Comparison of ENCODE assay signal across 10 mouse cellular contexts in genomic region chr11:117093900-117094552, GRCm38 (mm10). TPM values are rescaled to one million over a fixed set of nuclear protein-coding genes. Genes with fewer than 3 reads are reported as not detected.
DNase-seq lines count a peak whose midpoint lies in the region; ATAC-seq and TF ChIP-seq lines count a peak whose summit lies in the region.
"Had no signal": no experiment of that assay in that cellular context is flagged by ENCODE, and none has a peak within 500 bp of the region (broad histone marks: within the 10 kb centered on the region; RNA-seq: fewer than 3 reads in every experiment).

No protein-coding gene starts in this region.

- no peak for ATAC-seq in frontal cortex, adult (ENCODE audit: low TSS enrichment)
- no peak for ATAC-seq in midbrain, postnatal 0 days (ENCODE audit: low FRiP score)
- ATAC-seq: activated CD4-positive, CD25-positive, alpha-beta regulatory T cell, adult 4 months had no signal

- H3K9ac ChIP-seq in midbrain, postnatal 0 days (replicated peaks; ENCODE audit: low read length, poor library complexity, severe bottlenecking) = no peak overlapping the region

- TF ChIP-seq CTCF in midbrain, postnatal 0 days (IDR thresholded peaks at IDR 0.05) = no peak

- H3K4me3 ChIP-seq in midbrain, postnatal 0 days (ENCODE audit: low read depth, low read length) = no peak overlapping the region

- no peak overlapping the region for H3K27ac ChIP-seq in midbrain, postnatal 0 days (ENCODE audit: low read depth, low read length)

- no peaks in the 10 kb centered on the region for H3K27me3 ChIP-seq in midbrain, postnatal 0 days (ENCODE audit: insufficient read depth, low read length)

- whole genome bisulfite sequencing in midbrain, postnatal 0 days = 82% methylated on average over 5 of the region's 5 CpGs

- peak; percentile 64 for DNase-seq in kidney, adult 9 months
- no peak for DNase-seq in kidney, adult 11 months
- DNase-seq in heart, adult 8-10 months (ENCODE audit: low spot score) = peak; percentile 91
- DNase-seq in kidney, postnatal 10 days = peak; percentile 61
- DNase-seq in lung, postnatal 4 days = peak; percentile 65 to 72
- DNase-seq in thymus, postnatal 14 days = no peak
- no peak for DNase-seq in midbrain, postnatal 0 days (ENCODE audit: low spot score)
- DNase-seq: right cerebral cortex, postnatal 25 days had no signal

- H3K4me2 ChIP-seq in midbrain, postnatal 0 days (ENCODE audit: low read depth, low read length, poor library complexity, severe bottlenecking) = no peak overlapping the region

- H3K4me1 ChIP-seq in midbrain, postnatal 0 days (ENCODE audit: insufficient read depth, low read length) = no peaks in the 10 kb centered on the region

- no peaks in the 10 kb centered on the region for H3K9me3 ChIP-seq in midbrain, postnatal 0 days (ENCODE audit: low read length)

- no peaks in the 10 kb centered on the region for H3K36me3 ChIP-seq in midbrain, postnatal 0 days (ENCODE audit: insufficient read depth, low read length)

RNA-seq across cellular contexts. Expression of gene Sec14l1, which starts 20.9 kb away (rescaled TPM):
- total RNA-seq in heart, adult 8-10 months (2022) = 10 to 100 TPM; 61.1 to 74.3 (median 69.2) TPM
- total RNA-seq in midbrain, postnatal 0 days (2014; rRNA removed) = 63.5 and 71.1 TPM in 2 replicates
- 48.0 and 49.2 TPM in 2 replicates for polyA plus RNA-seq in midbrain, postnatal 0 days (2015; fragmentation: Nextera tagmentation; extraction: Ambion mirVana)

Comparison
In these comparisons a context has a peak if more than half of its experiments do, and no peak if none do; other contexts are left out.
1. DNase-seq: peak in kidney, adult 9 months (single experiment), heart, adult 8-10 months (single experiment), kidney, postnatal 10 days (single experiment) and lung, postnatal 4 days (2 of 2); none in kidney, adult 11 months (single experiment), thymus, postnatal 14 days (single experiment) and midbrain, postnatal 0 days (single experiment).